Mouse (Mus musculus) adrenal gland, adult 18-20 months (tissue): Measurements from ENCODE around the gene Rere. TPM values are rescaled to one million over a fixed set of nuclear protein-coding genes. Genes with fewer than 3 reads are reported as not detected.
A peak's percentile ranks its signal among the peaks of the same experiment; 100 is the strongest.

Experiments
- DNase-seq, 2 experiments: peaks; one replicate each; pipeline ENCODE4 v3.0.0; 2021 to 2022; ENCODE audit warnings: low spot score in 2 of 2
- total RNA-seq, 2 experiments: library from RNA; stranded (reverse); gene quantifications; 1 replicate in 1 of 2; 2 replicates in 1 of 2; pipeline ENCODE4 v1.2.3; 2021

Gene Rere
- total RNA-seq, 2 experiments from 2014 or later: 87.8 to 100 TPM

DNA sequence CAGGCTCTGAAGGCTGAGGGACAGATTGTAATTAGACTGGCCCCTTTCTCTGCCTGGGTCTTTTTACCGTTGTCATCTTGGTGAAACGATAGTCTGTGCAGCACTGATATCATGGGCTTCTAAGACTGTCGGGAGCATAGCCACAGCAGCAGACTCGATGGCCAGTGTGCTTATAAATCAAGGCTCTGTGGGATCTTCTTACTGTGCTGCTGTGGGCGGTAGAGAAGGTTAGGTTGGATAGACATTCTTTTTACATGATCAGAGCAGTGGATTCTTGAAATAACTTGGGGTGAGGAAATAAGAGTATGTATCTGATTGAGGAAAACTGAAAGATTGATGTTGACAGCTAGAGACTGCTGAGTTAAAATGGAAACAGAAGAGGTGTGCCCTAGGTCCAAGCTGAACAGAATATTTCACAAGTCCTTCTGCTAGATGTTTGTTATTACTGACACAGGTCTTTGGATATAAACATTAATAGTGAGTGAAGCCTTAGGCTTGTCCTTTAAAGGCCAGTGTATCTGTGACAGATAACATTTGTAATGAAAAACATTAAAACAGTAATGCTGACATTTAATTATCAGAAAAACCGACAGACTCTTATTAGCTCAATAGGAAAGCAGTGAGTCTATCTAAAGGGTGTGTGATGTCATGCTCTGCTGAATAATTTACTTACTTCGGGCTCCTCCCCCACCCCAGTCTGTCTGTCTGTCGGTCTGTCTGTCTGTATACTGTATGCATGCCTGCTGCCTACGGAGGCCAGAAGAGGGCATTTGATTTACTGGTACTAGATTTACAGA, 93.4 kb downstream of the Rere start:
- DNase-seq: no peak

DNA sequence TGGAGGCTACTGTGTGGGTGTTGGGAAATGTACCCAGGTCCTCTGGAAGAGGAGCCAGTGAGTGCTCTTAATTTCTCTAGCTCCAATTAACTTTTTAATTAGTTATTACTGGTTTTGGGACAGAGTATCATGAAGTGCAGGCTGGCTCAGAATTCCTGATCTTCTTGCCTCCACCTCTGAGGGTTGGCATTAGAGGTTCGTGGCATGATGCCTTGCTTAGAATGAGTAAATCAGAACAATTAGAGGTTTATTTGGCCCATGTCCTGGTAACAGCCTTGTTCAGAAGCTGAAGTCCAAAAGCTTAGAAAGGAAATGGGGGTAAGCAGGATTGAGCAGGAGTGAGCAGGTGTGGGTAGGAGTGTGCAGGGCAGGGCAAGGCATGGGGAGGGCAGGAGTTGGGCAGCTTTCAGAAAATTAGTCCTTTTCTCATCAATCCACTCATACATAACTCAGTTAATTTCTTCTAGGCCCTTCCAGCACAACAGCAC, 94.0 kb downstream of the Rere start:
- no peak for DNase-seq

DNA sequence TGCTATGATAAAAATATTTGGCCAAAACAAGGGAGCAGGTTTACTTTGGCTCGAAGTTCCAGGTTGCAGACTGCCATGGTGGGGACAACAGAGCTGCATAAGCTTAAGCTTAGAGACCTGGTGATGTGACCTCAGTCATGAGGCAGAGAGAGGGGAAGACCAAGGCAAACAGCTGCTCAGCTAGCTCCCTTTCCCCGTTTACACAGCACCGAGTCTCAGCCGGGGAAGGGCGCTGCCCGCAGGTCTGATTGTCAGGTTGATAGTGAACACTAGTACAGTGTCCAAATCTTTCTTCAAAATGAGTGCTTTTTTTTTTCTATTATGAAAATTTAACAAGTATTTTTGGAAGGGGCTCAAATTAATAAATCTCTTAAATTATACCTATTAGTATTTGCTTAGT, 97.9 kb downstream of the Rere start:
- no peak for DNase-seq

DNA sequence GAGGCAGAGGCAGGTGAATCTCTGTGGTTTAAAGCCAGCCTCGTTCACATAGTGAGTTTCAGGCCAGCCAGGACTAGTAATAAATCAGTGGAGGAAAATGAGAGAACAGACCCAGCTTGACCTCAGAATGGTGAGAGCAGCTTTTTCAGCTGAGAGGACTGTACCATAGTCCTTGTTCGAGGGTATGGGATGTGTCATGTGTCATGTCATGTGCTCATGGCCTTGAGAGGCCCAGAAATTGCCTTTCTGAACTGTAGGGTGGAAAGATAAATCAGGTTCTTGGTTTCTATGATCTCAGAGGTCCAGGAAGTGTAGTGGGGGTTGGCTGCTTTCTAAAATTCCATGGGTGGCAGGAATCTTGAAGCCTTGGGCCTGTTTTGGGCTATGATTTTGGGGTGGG, 98.3 kb downstream of the Rere start:
- peak in 1 of 2 experiments; percentile 45 for DNase-seq

DNA sequence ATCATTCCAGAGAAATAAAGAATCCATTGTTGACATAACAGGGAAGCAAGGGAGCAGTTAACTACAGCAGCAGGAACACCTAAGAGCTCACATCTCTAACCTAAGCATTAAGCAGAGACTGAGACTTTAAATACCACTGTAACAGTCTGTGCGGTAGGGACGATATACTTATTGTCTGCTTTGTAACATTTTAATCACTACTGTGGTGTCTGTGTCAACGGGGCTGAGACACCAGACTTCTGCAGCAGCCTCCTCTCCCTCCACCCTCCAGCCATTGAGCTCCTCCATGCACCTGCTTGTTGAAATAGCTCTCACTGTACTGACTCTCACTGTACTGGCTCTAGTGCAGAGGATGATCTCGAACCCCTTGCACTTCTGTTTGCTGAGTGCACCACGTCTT, 98.8 kb downstream of the Rere start:
- DNase-seq: no peak

DNA sequence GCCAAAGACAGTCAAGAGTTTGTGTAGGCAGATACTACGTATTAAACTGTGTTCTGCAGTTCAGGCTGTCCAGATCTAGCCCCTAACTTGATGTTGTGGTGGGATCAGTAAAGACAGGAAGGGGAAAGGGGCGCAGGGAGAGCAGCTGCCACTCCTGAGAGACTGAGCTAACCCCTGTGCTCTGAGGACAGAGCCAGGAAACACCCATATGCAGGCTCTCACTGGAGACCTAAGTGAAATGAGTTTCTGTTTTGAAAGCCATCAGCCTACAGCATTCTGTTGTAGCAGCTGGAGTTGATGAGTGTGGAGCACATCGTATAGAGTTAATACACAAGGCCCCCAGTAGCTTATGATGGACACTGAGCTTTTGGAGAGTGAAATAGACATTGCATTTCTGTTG, 101.1 kb downstream of the Rere start:
- DNase-seq: no peak

DNA sequence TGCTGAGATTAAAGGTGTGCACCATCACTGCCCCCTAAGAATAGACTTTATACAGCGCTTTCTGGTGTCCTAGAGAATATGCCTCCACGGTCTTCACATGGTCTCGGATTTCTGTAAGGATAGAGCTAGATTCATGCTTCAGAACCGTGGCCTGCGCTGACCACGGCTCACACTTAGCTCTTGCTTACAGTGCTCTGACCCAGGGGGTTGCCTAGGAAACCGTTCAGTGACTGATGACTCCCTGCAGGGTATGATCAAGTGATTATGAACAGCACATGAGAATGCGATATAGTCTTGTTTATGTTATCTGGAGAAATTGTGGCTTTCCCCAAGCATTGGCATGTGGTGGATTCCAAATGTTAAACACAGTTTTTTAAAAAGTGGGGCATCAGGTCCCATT, 103.0 kb downstream of the Rere start:
- no peak for DNase-seq

DNA sequence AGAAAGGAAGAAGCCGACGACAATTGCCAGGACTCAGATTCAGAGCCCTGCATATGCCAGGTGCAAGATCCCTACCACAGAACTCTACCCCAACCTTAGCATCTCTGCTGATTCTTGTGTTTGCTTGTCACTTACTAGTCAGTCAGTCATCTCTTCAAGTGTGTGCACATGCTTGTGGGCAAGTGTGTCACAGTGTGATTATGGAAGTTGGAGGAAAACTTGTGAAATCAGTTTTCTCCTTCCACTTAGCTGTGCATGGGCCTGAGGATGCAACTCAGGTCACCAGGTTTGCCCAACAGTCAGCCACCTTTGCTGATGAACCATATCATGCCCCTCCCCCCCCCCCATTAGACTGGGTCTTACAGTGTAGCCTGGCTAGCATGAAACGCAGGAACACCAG, 103.5 kb downstream of the Rere start:
- no peak for DNase-seq

DNA sequence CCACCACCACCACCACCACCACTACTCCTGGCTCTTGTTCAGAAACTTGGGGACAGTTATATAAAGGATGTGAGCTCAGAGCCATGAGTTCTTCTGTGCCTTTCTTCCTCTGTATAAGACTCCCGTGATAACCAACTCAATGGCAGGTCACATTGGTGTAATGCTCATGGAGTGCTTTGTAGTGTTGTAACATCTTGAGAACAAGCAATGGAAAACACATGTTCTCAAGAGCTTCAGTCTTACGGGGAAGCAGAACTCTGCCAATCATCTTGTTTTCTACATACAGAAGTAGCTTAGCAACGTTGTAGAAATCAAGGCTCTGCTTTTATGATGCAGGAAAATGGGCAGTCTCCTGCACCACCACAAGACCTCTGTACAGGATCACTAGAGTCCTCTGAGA, 107.1 kb downstream of the Rere start:
- DNase-seq: no peak

DNA sequence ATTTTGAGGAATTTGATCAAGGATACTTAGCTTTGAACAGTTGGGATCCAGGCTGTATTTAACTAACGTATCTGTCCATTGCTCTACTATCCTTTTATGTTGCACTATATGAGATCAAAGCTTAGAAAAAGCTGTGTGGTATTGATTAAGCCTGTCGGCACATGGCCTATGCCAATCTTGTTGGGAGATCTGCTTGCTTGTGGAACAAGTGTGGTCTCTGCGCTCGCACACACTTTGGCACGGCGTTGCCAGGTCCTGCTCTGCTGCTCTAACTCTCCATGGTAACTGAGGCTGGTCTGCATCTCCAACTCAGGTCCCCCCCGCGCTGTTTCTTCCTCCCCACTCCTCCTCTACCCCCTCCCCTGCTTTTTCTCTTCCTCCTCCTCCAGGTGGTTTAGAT, 112.2 kb downstream of the Rere start:
- no peak for DNase-seq

DNA sequence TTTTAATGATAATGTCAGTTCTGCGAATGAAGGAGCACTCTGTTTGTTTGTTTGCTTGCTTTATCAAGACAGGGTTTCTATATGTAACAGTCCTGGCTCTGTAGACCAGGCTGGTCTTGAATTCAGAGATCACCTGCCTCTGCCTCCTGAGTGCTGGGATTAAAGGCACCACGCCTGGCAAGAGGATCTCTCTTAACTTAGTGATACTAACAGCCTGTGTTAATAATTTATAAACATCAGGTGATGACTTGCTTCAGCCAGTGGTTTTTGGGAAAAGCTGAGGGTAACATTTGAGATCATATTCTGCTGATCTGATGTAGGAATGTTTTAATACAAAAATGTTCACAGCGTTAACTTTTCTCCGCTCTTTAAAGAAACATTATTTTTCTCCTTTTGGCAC, 112.6 kb downstream of the Rere start:
- DNase-seq: no peak

DNA sequence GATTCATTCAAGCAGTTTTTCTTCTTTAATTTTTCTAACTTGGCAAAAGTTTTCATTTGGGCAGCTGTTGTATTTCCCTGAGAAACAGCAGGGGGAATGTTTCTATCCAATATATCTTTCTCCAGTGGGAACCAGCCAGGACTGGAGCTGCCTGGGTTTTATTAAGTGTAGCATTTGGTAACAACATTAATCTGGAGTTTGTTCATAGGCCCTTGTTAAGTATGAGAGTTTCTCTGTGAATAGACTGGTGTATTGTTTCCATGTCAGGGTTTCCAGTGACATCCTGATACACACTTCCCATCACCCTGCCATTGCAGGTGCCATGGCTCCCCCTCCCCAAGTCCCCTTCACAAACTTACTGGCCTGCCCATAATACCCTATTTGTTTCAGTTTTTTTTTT, 114.9 kb downstream of the Rere start:
- no peak for DNase-seq

DNA sequence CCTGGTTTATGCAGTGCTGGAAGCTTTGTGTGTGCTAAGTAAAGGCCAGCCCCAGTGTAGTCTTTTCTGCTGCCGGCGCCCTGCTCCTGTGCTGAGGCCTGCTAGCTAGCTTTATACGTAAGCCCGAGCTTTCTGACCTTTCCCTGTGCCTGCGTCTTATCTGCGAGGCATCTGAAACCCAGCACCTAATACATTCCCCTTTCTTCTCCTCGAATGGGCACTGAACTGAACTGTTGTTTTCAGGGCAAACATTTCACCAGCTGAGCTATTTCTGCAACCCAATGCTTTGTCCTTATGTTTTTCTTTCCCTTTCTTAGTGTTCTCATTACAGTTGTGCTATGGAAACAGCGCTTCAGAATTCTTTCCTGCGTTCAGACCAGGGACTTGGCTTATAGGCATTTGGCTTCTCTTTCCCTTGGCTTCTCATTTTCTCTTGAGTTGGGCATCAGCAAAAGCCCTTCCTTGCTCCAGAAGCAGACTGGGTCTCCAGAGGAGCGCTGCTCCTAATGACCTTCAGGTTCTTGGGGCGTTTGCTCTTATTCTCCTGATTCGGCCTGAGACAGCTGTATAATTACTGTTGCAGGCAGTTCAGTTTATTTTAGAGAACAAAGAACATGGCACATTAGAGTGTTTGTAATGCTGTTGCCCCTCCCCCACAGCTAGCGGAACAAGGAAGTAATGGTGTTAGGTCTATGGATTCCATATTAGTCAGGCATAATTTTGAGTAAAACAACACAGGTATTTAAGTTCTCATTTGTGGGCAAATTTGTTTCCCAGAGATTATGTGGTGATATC, 115.6 kb downstream of the Rere start:
- DNase-seq: no peak

DNA sequence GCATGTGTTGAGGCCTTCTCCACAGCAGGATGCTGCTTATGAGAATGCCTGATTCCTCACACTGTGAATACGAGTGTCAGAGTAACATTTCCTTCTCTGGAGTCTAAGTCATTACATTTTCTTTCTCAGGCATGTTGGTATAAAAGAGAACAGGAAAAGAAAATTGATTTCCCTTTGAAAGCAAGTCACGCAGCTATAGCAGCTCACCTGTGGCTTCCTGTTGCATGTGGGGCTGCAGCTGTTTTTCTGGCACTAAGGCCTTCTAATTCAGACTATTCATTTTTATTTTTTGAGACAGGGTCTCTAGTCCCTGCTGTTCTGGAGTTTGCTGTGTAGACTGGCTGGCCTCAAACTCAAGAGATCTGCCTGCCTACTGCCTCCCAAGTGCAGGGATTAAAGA, 117.6 kb downstream of the Rere start:
- DNase-seq: no peak

DNA sequence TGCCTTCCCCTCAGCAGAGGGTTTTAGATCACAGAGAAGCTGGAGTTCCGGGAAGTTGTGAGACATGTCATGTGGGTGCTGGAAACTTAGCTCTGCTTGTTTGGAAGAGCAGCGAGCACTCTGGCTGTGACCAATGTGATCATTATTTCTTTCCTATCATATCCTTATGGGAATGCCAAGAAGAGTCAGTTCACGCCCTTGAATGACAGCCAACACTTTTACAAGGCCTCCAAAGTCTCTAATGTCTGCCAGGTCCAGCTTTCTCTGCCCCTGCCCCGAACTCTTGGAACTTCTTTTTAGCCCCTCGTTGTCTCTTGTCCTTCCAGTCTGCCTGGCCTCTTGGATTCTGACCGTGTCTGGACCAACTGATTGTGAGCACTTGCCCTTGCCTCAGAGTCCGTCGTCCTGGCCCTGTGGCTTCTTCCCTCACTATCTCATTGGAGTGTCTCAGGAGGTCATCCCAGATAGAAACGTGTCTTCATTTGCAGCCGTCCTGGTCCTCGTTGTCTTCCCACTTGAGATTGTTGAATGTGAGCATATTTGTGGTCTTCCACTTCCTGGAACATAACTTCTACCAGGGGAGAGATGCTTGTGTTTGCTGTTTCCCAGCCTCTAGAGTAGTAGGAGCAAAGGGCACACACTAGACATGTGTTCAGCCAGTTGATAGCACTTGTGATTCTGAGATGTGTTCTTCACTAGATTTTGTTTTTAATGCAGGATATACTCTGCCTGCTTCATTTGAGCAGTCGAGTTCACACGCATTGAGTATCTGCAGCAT, 120.6 kb downstream of the Rere start:
- DNase-seq: peak in 1 of 2 experiments; percentile 23

DNA sequence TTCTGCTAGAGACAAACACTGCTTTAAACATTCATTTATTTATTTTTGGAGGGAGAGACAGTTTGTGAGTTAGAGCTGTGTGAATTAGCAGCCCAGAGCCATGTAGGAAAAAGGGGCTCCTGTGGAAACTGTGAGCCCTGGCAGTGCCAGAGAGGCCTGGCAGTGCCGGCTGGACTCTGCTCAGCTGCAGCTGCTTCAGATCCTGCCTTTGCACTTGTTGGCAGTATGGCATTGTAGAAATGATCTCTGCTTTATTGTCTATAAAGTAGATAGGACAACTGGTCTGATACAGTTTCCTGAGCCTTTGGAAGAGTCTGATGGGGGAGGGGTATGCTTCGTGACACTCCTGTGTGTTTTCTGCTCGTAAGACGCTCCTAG, 121.2 kb downstream of the Rere start:
- DNase-seq: no peak

DNA sequence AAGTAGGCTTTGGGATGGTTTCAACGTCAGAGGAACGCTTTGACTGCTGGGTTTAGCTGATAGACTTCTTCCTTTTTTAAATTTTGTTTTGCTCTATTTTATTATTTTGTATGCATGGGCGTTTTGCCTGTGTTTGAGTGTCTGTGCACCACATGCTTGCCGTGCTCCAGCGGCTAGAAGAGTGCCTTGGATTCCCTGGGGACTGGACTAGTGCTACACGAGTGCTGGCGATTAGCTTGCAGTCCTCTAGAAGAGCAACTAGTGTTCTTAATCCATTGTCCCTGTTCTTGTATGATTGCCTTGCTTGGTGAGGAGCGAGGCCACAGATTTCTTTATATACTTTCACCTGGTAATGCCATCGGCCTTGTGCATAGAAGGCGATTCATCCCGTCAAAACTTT, 122.5 kb downstream of the Rere start:
- no peak for DNase-seq

DNA sequence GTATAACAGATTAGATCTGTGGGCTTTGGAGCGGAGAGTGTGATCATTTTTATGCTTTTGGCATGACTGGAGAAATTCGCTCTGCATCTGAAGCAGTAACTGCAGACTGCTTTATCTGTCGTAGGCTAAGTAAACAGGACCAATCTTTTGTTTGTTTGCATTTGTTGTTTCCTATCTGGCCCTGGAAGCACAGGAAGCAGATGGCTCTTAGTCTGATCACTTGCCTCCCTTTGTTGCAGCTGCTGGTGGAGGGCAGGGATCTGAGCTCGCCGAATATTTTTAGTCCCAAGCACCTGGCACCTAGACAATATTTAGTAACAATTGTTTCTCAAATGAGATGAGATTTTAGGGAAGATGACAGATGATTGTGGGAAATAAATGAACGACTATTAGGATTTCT, 123.1 kb downstream of the Rere start:
- DNase-seq: no peak

DNA sequence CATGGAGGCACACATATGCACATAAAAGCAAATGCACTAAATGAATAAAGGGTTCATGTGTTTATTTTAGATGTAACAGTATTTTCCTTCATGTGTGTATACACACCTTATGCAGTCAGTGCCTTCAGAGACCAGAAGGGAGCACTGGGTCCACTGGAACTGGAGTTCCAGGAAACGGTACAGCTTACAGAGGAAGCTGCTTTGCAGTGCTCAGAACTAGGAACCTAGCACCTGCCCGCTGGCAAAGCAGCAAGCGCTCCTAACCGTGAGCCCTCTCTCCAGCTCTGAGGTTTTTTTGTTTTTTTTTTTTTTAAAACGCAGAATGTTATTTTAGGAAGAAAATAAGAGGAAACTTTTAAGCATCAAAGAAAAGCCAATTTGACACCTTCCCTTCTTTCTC, 124.3 kb downstream of the Rere start:
- DNase-seq: no peak

DNA sequence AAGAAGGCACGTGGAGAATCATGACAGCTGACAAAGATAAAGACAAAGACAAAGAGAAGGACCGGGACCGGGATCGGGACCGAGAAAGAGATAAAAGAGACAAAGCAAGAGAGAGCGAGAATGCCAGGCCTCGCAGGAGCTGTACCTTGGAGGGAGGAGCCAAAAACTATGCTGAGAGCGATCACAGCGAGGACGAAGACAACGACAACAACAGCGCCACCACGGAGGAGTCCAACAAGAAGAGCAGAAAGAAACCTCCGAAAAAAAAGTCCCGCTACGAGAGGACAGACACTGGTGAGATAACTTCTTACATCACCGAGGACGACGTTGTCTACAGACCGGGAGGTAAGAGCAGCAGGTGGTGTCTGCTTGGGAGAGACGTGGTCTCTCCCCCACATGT, 124.9 kb downstream of the Rere start:
- no peak for DNase-seq

DNA sequence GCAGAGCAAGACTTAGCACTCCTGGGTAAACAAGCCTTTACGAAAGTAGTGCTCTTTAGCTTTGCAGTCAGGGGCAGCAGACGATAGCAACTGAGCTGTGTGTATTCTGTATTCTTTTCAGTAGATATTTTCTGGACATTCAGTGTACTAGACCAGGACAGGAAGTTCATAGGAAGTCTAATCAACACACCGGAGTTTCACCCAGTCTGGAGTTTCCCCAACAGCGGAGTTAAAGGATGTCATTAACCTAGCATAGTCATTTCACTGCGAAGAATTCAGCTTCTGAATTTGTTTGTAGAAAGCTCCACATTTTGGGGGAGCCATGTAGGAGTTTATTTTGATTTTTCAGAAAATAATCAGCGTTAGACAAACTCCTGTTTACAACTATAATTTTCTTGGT, 125.4 kb downstream of the Rere start:
- DNase-seq: no peak

DNA sequence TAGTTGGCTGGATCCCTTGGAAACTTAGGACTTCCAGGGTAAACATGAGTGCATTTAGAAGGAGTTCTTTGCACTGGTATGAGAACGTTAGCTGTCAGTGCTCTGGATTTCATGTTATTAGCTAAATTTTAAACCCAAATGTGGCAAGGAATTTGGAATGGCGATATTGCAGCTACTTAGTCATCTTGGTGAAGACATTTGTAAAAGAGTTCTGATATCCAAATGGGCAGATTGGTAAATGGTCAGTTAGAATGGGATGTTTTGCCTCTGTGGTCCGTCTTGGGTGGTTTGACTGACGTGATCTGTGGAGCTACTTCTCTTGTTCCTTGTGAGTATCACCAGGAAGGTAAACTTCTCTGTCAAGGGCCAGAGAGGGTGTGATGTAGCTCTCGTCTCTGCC, 132.8 kb downstream of the Rere start:
- no peak for DNase-seq
